Mouse (Mus musculus): ENCODE measurements around the gene Ssr2. TPM values are rescaled to one million over a fixed set of nuclear protein-coding genes. Genes with fewer than 3 reads are reported as not detected.

The Ssr2 gene
- polyA plus RNA-seq, 1 experiment from 2014 or later: 260 TPM

GRCm38 (mm10) chr3:88635506-88636275 is 60.0 kb downstream of the Ssr2 start:
- no peaks in the 10 kb centered on the region for H3K9me3 ChIP-seq (ENCODE audit: control insufficient read depth, low read length)
- no peak overlapping the region for H3K4me2 ChIP-seq (replicated peaks; ENCODE audit: low read depth, low read length)
- no peak overlapping the region for H3K9ac ChIP-seq (ENCODE audit: low read depth, low read length)
- H3K27ac ChIP-seq (ENCODE audit: low read depth, low read length): no peak overlapping the region
- no peak overlapping the region for H3K4me3 ChIP-seq (ENCODE audit: low read length)
- no peaks in the 10 kb centered on the region for H3K27me3 ChIP-seq (ENCODE audit: control insufficient read depth, insufficient read depth, low read length)
- WGBS: 92% methylated on average over 19 of the region's 19 CpGs
- H3K36me3 ChIP-seq (ENCODE audit: control insufficient read depth, insufficient read depth, low read length): peaks cover 96% of the 10 kb centered on the region
- no peak for ATAC-seq (ENCODE audit: low FRiP score, low TSS enrichment)
- no peaks in the 10 kb centered on the region for H3K4me1 ChIP-seq (ENCODE audit: control insufficient read depth, insufficient read depth, low read length)

- Histone ChIP-seq H3K4me1 (ENCODE audit: control insufficient read depth, insufficient read depth, low read length) (no peaks in the 10 kb centered on the region), H3K4me3 (ENCODE audit: low read length) (no peak overlapping the region), H3K4me2 (replicated peaks; ENCODE audit: low read depth, low read length) (no peak overlapping the region), H3K9ac (ENCODE audit: low read depth, low read length) (no peak overlapping the region), H3K36me3 (ENCODE audit: control insufficient read depth, insufficient read depth, low read length) (peaks cover 95% of the 10 kb centered on the region), H3K9me3 (ENCODE audit: control insufficient read depth, low read length) (no peaks in the 10 kb centered on the region), H3K27ac (ENCODE audit: low read depth, low read length) (no peak overlapping the region), H3K27me3 (ENCODE audit: control insufficient read depth, insufficient read depth, low read length) (no peaks in the 10 kb centered on the region)
- ATAC-seq (ENCODE audit: low FRiP score, low TSS enrichment): no peak
- WGBS: 74% methylated on average over 8 of the region's 8 CpGs
Observed at GRCm38 (mm10) chr3:88636555-88636986, 60.9 kb downstream of the Ssr2 start.

- Histone ChIP-seq H3K4me3 (ENCODE audit: low read length) (no peak overlapping the region), H3K4me1 (ENCODE audit: control insufficient read depth, insufficient read depth, low read length) (no peaks in the 10 kb centered on the region), H3K27me3 (ENCODE audit: control insufficient read depth, insufficient read depth, low read length) (no peaks in the 10 kb centered on the region), H3K36me3 (ENCODE audit: control insufficient read depth, insufficient read depth, low read length) (peaks cover 95% of the 10 kb centered on the region), H3K9ac (ENCODE audit: low read depth, low read length) (no peak overlapping the region), H3K9me3 (ENCODE audit: control insufficient read depth, low read length) (no peaks in the 10 kb centered on the region), H3K4me2 (replicated peaks; ENCODE audit: low read depth, low read length) (no peak overlapping the region), H3K27ac (ENCODE audit: low read depth, low read length) (no peak overlapping the region)
- ATAC-seq (ENCODE audit: low FRiP score, low TSS enrichment): no peak
- 94% methylated on average over 5 of the region's 5 CpGs for WGBS
Observed at GRCm38 (mm10) chr3:88637134-88637533, 61.5 kb downstream of the Ssr2 start.

MicroRNA genes within 50 kb of the gene (microRNA counts, 519-probe panel; counts per million panel counts)
- microRNA mmu-miR-1905: not detected

Small RNAs within 50 kb of the gene (microRNA-seq; reads per million reads assigned to microRNA genes)
- gene Mir1905: not detected

Other genes starting within 250 kb of the Ssr2 start
- 3.4 and 5.5 TPM in 2 replicates for gene Tmem79, start 239.7 kb upstream of the Ssr2 start, polyA plus RNA-seq (2014; fragmentation: Nextera tagmentation; extraction: Ambion mirVana)
- 36.5 and 47.4 TPM in 2 replicates for gene Smg5, start 239.6 kb upstream of the Ssr2 start, polyA plus RNA-seq (2014; fragmentation: Nextera tagmentation; extraction: Ambion mirVana)
- gene Paqr6, start 211.3 kb upstream of the Ssr2 start, polyA plus RNA-seq (2014; fragmentation: Nextera tagmentation; extraction: Ambion mirVana): 7.9 and 8.5 TPM in 2 replicates
- gene Bglap3, start 203.1 kb upstream of the Ssr2 start, polyA plus RNA-seq (2014; fragmentation: Nextera tagmentation; extraction: Ambion mirVana): 0.28 TPM in 1 of 2 replicates, not detected in the other
- gene Bglap2, start 197.2 kb upstream of the Ssr2 start, polyA plus RNA-seq (2014; fragmentation: Nextera tagmentation; extraction: Ambion mirVana): not detected in 2 replicates
- 0.57 TPM in 1 of 2 replicates, not detected in the other for gene Bglap, start 191.4 kb upstream of the Ssr2 start, polyA plus RNA-seq (2014; fragmentation: Nextera tagmentation; extraction: Ambion mirVana)
- gene Pmf1, start 165.5 kb upstream of the Ssr2 start, polyA plus RNA-seq (2014; fragmentation: Nextera tagmentation; extraction: Ambion mirVana): 169 and 181 TPM in 2 replicates
- gene Slc25a44, start 150.7 kb upstream of the Ssr2 start, polyA plus RNA-seq (2014; fragmentation: Nextera tagmentation; extraction: Ambion mirVana): 13.1 and 19.4 TPM in 2 replicates
- 5.7 and 10.0 TPM in 2 replicates for gene Sema4a, start 114.7 kb upstream of the Ssr2 start, polyA plus RNA-seq (2014; fragmentation: Nextera tagmentation; extraction: Ambion mirVana)
- 41.6 and 55.7 TPM in 2 replicates for gene Lmna, start 65.9 kb upstream of the Ssr2 start, polyA plus RNA-seq (2014; fragmentation: Nextera tagmentation; extraction: Ambion mirVana)
- gene Mex3a, start 43.5 kb upstream of the Ssr2 start, polyA plus RNA-seq (2014; fragmentation: Nextera tagmentation; extraction: Ambion mirVana): 31.6 and 32.2 TPM in 2 replicates
- gene Rab25, start 27.6 kb upstream of the Ssr2 start, polyA plus RNA-seq (2014; fragmentation: Nextera tagmentation; extraction: Ambion mirVana): 14.2 and 16.7 TPM in 2 replicates
- 81.7 and 165 TPM in 2 replicates for gene Lamtor2, start 22.8 kb upstream of the Ssr2 start, polyA plus RNA-seq (2014; fragmentation: Nextera tagmentation; extraction: Ambion mirVana)
- 51.4 and 73.4 TPM in 2 replicates for gene Ubqln4, start 22.1 kb upstream of the Ssr2 start, polyA plus RNA-seq (2014; fragmentation: Nextera tagmentation; extraction: Ambion mirVana)
- 110 and 127 TPM in 2 replicates for gene Arhgef2, start 30.1 kb downstream of the Ssr2 start, polyA plus RNA-seq (2014; fragmentation: Nextera tagmentation; extraction: Ambion mirVana)
- not detected in 2 replicates for gene Rxfp4, start 77.3 kb downstream of the Ssr2 start, polyA plus RNA-seq (2014; fragmentation: Nextera tagmentation; extraction: Ambion mirVana)
- gene Khdc4, start 109.9 kb downstream of the Ssr2 start, polyA plus RNA-seq (2014; fragmentation: Nextera tagmentation; extraction: Ambion mirVana): 58.1 and 103 TPM in 2 replicates
- gene Rit1, start 141.0 kb downstream of the Ssr2 start, polyA plus RNA-seq (2014; fragmentation: Nextera tagmentation; extraction: Ambion mirVana): 44.7 and 46.4 TPM in 2 replicates
- 10.3 and 12.5 TPM in 2 replicates for gene Syt11, start 199.3 kb downstream of the Ssr2 start, polyA plus RNA-seq (2014; fragmentation: Nextera tagmentation; extraction: Ambion mirVana)

Measured in kidney, embryonic 14.5 days (tissue).